Mouse (Mus musculus) gastrocnemius, postnatal 14 days (tissue): ENCODE measurements around the gene 6330409D20Rik. TPM values are rescaled to one million over a fixed set of nuclear protein-coding genes. Genes with fewer than 3 reads are reported as not detected.

Source experiments
- DNase-seq: peaks from one replicate; pipeline ENCODE4 v3.0.0; 2021; ENCODE audit warnings: mixed read lengths
- intact Hi-C: fragments of 180-260 bp; cut with DNase I; formaldehyde crosslinking; loops from one replicate; pipeline ENCODE4 v1.15.1; 2025; ENCODE audit warnings: low total_unique reads
- long read RNA-seq, 2 experiments: library from polyadenylated mRNA; stranded (forward); transcript quantifications; one replicate each; pipeline ENCODE4 v2.0.0; 2021
- total RNA-seq, 2 experiments: library from RNA; stranded (reverse); gene quantifications; 2 replicates each; pipeline ENCODE4 v1.2.3; 2021

The 6330409D20Rik gene
- total RNA-seq = not detected
- long read RNA-seq, experiment 1 = 0 reads
- long read RNA-seq, experiment 2 = 0 reads

DNA sequence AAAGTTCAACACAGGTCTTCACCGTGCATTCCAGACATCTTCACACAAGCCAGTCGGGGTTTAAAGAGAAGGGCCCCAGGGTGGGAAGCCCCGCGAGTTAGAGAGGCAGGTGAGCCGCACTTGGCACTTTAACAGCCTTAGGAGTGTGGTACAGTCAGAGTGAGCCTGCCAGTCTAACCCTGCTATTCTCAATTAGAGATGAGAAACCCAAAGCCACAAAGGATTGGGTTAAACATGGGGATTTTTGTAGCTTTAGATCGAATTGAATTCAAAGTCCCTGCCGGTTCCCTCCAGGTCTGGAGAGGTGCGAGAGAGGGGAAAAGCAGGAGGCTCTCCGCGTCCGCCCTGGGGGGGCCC, at the start of gene 6330409D20Rik:
Gene 6330409D20Rik, minus strand, starts transcription at position 101 of the 357 bp plus-strand sequence.
- intact Hi-C loops = no loop called here
- DNase-seq = no peak

- DNase-seq = no peak
- intact Hi-C loops = no loop called here
Observed at GRCm38 (mm10) chr2:32788581-32788980, 47.8 kb upstream of the 6330409D20Rik start.

DNA sequence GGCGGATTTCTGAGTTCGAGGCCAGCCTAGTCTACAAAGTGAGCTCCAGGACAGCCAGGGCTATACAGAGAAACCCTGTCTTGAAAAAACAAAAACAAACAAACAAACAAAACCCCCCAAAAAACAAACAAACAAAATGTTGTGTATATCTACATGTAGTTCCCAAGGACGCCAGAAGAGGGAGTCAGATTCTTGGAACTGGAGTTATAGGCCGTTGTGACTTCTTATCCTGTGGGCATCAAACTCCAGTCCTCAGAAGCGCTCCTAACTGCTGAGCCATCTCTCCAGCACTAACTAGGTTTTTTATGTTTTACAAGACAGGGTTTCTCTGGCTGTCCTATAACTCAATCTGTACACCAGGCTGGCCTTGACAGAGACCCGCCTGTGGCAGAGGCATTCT, 46.4 kb upstream of the 6330409D20Rik start:
- intact Hi-C loops = no loop called here
- DNase-seq = no peak

GRCm38 (mm10) chr2:32784048-32784681, 43.3 kb upstream of the 6330409D20Rik start, which contains the start of gene Cfap157:
TSS of gene Cfap157 (minus strand) at chr2:32784428.
- intact Hi-C loops = no loop called here
- DNase-seq = no peak

GRCm38 (mm10) chr2:32781710-32782109, 40.9 kb upstream of the 6330409D20Rik start:
- intact Hi-C loops = no loop called here
- DNase-seq = no peak

DNA sequence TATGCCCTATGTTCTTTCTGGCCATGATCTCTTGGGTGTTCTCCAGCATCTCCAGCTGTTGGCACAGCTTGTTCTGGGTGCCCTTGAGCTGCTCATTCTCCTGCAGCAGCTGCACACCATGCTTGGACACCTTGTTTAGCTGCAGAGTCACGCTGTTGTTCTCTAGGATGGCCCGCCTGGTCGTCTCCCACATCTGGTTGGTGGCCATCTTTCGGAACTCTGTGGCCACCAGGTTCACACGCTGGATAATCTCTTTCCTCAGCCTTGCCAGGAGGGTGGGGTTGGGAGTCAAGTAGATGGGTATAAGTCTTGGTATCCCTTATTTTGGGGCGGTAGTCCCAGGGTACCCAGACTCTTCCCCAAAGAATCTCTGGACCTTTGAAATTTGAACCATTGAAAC, 38.9 kb upstream of the 6330409D20Rik start:
- intact Hi-C loops = loop anchor here (2.0 kb wide), 1 partner anchor 77 kb away; no protein-coding TSS in a partner anchor
- no peak for DNase-seq

DNA sequence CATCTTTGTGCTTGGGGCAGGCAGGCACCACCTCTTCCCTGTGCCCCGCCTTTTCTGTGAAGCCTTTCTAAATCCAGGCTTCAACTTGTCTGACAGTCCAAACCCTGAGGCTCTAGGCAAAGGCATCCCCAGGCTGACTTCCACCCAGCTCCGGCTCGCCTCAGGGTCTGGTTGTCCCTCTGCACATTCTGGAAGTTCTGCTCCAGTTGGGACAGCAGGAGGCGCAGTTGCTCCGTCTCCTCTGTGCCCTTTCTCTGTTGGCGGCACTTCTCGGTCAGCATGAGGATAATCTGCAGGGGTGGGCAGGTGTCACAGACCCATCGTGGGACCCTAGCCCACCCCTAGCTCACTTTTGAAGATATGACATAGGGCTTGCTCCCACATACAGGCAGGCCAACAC, 38.3 kb upstream of the 6330409D20Rik start:
- intact Hi-C loops = loop anchor here (2.0 kb wide), 1 partner anchor 78 kb away; no protein-coding TSS in a partner anchor
- peak; percentile 74 for DNase-seq

GRCm38 (mm10) chr2:32778081-32778480, 37.3 kb upstream of the 6330409D20Rik start:
- intact Hi-C loops = loop anchor here (2.0 kb wide), 1 partner anchor 79 kb away; no protein-coding TSS in a partner anchor
- no peak for DNase-seq

DNA sequence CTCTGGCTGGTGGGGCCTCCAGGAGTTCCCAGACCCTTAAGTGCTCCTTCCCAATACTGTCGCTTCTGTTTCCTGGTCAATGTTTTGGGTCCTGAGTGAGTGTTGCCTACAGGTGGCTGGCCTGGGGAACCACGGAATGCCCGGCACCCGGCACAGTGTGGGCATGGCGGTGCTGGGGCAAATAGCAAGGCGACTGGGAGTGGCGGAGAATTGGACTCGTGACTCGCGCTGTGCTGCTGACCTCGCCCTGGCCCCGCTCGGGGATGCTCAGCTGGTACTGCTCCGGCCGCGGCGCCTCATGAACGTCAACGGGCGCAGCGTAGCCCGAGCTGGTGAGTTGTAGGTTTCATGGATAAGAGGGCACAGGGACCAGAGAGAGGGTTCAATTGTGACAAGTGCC, 35.4 kb upstream of the 6330409D20Rik start:
- intact Hi-C loops = no loop called here
- DNase-seq = no peak

- peak; percentile 98 for DNase-seq
- intact Hi-C loops = no loop called here
Observed at GRCm38 (mm10) chr2:32775359-32776074, 34.7 kb upstream of the 6330409D20Rik start, which contains the start of the genes Ttc16 and Ptrh1. TSS of gene Ttc16 (minus strand) at chr2:32775633. TSS of gene Ptrh1 (plus strand) at chr2:32775786.

GRCm38 (mm10) chr2:32772626-32773279, 31.9 kb upstream of the 6330409D20Rik start:
- intact Hi-C loops = no loop called here
- DNase-seq = no peak

DNA sequence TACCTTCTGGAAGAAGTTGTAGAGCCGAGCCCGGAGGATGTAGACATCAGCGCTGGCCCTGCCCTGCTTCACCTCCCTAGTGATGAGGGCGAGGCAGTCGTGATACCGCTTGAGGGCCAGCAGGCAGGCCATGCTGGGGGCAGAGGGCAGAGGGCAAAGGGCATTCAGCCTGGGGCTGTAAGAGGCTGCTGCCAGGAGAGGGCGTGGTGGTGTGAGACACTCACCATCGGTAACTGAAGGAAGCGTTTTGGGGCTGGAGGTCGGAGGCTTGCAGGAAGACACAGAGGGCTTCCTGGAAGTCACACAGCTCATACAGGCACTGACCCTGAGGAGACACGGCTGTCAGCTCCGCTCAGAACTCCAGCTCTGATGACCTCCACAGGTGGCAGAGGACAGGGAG, 31.1 kb upstream of the 6330409D20Rik start:
- intact Hi-C loops = no loop called here
- no peak for DNase-seq

DNA sequence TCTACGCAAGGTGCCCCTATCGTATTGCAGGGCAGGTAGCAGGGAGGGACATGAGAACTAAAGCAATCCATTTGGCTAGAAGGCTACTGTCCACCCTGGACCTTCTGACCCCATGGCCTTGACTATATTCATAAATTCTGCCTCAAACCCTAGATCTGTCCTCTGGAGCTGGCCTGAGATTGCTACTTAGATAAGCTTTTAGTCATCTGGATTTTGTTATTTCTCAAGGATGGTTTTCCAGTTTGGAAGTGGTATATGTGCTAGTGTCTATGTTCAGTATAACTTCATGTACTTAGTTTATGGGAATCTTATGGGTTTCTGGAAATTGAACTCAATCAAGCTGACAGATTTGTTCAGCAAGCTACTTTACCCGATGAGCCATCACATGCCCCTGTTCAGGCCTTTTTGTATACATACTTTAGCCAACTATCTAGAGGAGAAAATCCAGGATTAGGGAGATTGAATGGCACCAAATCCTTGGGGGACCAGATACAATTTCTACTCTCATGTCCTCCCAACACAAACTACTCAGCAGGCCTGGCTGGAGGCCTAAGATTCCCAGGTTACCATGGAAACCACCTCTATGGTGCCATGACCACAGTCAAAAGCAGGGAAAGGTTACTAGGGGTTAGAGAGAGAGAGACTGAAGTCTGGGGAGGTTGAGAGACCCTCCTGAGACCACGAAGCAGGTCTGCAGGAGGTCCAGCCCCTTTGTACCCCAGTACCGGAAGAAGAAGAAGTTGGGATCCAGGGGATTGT, 28.7 kb upstream of the 6330409D20Rik start:
- no peak for DNase-seq
- intact Hi-C loops = no loop called here

DNA sequence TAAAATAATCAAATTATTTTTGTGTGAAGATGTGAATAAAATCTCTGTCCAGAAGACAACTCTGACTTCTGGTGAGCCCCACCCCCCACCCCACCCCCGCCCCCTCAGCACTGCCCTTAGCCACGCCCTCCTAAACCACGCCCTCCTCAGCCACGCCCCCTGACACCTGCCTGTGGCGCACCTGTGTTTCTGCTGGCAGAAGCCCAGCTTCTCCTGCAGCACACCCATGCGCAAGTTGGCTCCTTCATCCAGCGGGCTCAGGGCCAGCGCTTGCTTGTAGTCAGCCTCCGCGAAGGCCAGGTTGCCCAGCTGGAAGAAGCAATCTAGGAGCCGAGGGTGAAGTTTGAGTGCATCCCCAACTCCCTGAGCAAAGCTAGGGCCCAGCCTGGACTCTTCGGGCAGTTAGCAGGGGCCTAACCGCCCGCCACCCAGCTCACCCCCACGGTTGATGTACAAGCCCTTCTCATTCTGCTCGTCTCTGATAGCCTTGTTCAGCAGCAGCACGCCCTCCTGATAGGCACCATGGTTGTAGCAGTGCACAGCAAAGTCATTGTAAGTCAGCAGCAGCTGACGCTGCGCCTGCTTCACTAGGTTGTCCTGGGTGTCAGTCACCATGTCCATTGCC, 28.0 kb upstream of the 6330409D20Rik start:
- intact Hi-C loops = no loop called here
- no peak for DNase-seq

DNA sequence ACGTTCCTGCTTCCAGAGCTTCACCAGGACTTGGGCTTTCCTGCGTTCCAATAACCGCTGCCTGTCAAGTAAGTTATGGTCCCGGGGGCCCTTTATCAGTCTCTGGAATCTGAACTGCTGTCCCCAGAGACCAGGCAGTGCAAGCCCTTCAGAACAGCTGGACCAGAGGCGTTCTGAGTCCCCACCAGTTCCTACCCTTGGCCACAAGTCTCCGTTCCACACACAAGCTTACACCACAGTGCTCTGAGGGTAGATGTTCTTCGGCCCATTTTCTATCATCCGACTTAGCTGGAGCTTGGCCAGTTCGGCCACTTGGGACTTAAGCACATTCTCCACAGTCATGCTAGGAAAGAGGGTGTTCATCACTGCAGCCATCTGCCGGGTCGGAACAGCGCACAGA, 26.4 kb upstream of the 6330409D20Rik start:
- no peak for DNase-seq
- intact Hi-C loops = no loop called here

DNA sequence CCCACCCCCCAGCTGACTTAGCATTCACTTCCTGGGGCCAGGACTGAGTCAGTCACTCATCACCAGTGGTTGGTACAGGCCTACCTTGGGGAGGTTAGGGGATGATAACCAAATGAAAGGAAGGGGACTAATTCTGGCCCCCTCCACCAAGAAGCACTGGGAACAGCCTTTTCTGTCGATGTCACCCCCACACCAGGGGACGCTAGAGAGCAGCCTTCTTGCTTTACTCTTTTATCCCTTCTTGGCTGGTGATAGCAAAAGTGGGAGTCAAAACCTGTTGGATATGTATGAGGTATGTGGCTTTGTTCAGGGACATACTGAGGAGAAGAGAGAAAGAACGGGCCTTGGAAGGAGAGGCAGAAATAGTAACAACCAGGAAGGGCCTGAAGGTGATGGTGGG, 22.5 kb upstream of the 6330409D20Rik start:
- intact Hi-C loops = no loop called here
- no peak for DNase-seq

GRCm38 (mm10) chr2:32761859-32762258, 21.0 kb upstream of the 6330409D20Rik start:
- intact Hi-C loops = no loop called here
- DNase-seq = no peak

GRCm38 (mm10) chr2:32761361-32761760, 20.5 kb upstream of the 6330409D20Rik start:
- DNase-seq = no peak
- intact Hi-C loops = no loop called here

GRCm38 (mm10) chr2:32759001-32759400, 18.2 kb upstream of the 6330409D20Rik start:
- DNase-seq = no peak
- intact Hi-C loops = no loop called here
